Comparison of ENCODE assay signal across 13 mouse cellular contexts in genomic region chr9:35363936-35364335, GRCm38 (mm10). TPM values are rescaled to one million over a fixed set of nuclear protein-coding genes. Genes with fewer than 3 reads are reported as not detected.
DNase-seq lines count a peak whose midpoint lies in the region; ATAC-seq and TF ChIP-seq lines count a peak whose summit lies in the region.
"Had no signal": no experiment of that assay in that cellular context is flagged by ENCODE, and none has a peak within 500 bp of the region (broad histone marks: within the 10 kb centered on the region; RNA-seq: fewer than 3 reads in every experiment).

No protein-coding gene starts in this region.

- TF ChIP-seq CTCF in stomach, postnatal 0 days (IDR thresholded peaks at IDR 0.05; ENCODE audit: low read depth), result no peak

- peaks cover 37 to 45% of the 10 kb centered on the region in 2 experiments for H3K4me1 ChIP-seq in heart, embryonic 14.5 days (ENCODE audit: control insufficient read depth in 2 of 2, insufficient read depth in 2 of 2, low read length in 2 of 2)
- H3K4me1 ChIP-seq in neural tube, embryonic 11.5 days (ENCODE audit: control insufficient read depth, insufficient read depth, low read length), result peaks cover 18% of the 10 kb centered on the region
- peaks cover 22% of the 10 kb centered on the region for H3K4me1 ChIP-seq in neural tube, embryonic 15.5 days
- H3K4me1 ChIP-seq in embryonic facial prominence, embryonic 12.5 days, result peaks cover 60% of the 10 kb centered on the region
- peaks cover 62% of the 10 kb centered on the region for H3K4me1 ChIP-seq in limb, embryonic 15.5 days
- H3K4me1 ChIP-seq in stomach, postnatal 0 days (replicated peaks; ENCODE audit: control insufficient read depth, insufficient read depth), result peaks cover 10% of the 10 kb centered on the region

- peak; percentile 36; the same call in 1 of the 2 replicates for ATAC-seq in heart, embryonic 14.5 days (ENCODE audit: insufficient number of reproducible peaks, insufficient read depth, low FRiP score, low read depth)
- ATAC-seq in neural tube, embryonic 11.5 days (ENCODE audit: insufficient read depth, low FRiP score, low TSS enrichment), result no peak
- ATAC-seq in neural tube, embryonic 15.5 days (ENCODE audit: low FRiP score), result no peak
- ATAC-seq in embryonic facial prominence, embryonic 12.5 days (ENCODE audit: insufficient number of reproducible peaks, insufficient read depth, low FRiP score, low TSS enrichment), result no peak
- ATAC-seq in limb, embryonic 15.5 days (ENCODE audit: insufficient number of reproducible peaks, low FRiP score, low TSS enrichment, low read depth), result no peak
- no peak for ATAC-seq in stomach, postnatal 0 days (ENCODE audit: low FRiP score, low TSS enrichment)
- ATAC-seq: Patski had no signal

- no peaks in the 10 kb centered on the region for H3K27me3 ChIP-seq in heart, embryonic 14.5 days (ENCODE audit: control insufficient read depth, insufficient read depth, low read length)
- H3K27me3 ChIP-seq in neural tube, embryonic 11.5 days (ENCODE audit: control insufficient read depth, insufficient read depth, low read length), result no peaks in the 10 kb centered on the region
- H3K27me3 ChIP-seq in neural tube, embryonic 15.5 days (replicated peaks), result peaks cover 7% of the 10 kb centered on the region; the same call in 1 of the 2 replicates
- H3K27me3 ChIP-seq in embryonic facial prominence, embryonic 12.5 days, result no peaks in the 10 kb centered on the region
- no peaks in the 10 kb centered on the region for H3K27me3 ChIP-seq in limb, embryonic 15.5 days
- H3K27me3 ChIP-seq in stomach, postnatal 0 days (ENCODE audit: control insufficient read depth, insufficient read depth, low read length), result no peaks in the 10 kb centered on the region
- H3K27me3 ChIP-seq: Patski had no signal

- no peaks in the 10 kb centered on the region for H3K9me3 ChIP-seq in heart, embryonic 14.5 days (ENCODE audit: control insufficient read depth, low read length)
- no peaks in the 10 kb centered on the region for H3K9me3 ChIP-seq in neural tube, embryonic 11.5 days (ENCODE audit: control insufficient read depth, low read length)
- H3K9me3 ChIP-seq in neural tube, embryonic 15.5 days (replicated peaks), result no peaks in the 10 kb centered on the region
- H3K9me3 ChIP-seq in embryonic facial prominence, embryonic 12.5 days, result no peaks in the 10 kb centered on the region
- no peaks in the 10 kb centered on the region for H3K9me3 ChIP-seq in limb, embryonic 15.5 days
- no peaks in the 10 kb centered on the region for H3K9me3 ChIP-seq in stomach, postnatal 0 days (ENCODE audit: control insufficient read depth, low read length)

- WGBS in heart, embryonic 14.5 days, result 24% methylated on average over 4 of the region's 4 CpGs
- 41% methylated on average over 4 of the region's 4 CpGs for WGBS in neural tube, embryonic 11.5 days
- WGBS in neural tube, embryonic 15.5 days, result 83% methylated on average over 4 of the region's 4 CpGs
- 66% methylated on average over 4 of the region's 4 CpGs for WGBS in embryonic facial prominence, embryonic 12.5 days
- WGBS in limb, embryonic 15.5 days, result 59% methylated on average over 4 of the region's 4 CpGs
- WGBS in stomach, postnatal 0 days, result 40% methylated on average over 4 of the region's 4 CpGs

- no peak for DNase-seq in heart, adult 8-10 months (ENCODE audit: low spot score)
- DNase-seq in neural tube, embryonic 11.5 days (ENCODE audit: low spot score), result no peak
- no peak for DNase-seq in liver
- no peak for DNase-seq in stomach, postnatal 0 days (ENCODE audit: low spot score)
- DNase-seq: kidney, adult 11 months; lung, postnatal 14 days had no signal

- TF ChIP-seq EP300 in stomach, postnatal 0 days (optimal IDR thresholded peaks at IDR 0.05), result no peak

- 0 out of 2 replicates have a peak overlapping the region, but pooled peaks have one; percentile 9 for H3K9ac ChIP-seq in heart, embryonic 14.5 days (ENCODE audit: low read length)
- H3K9ac ChIP-seq in neural tube, embryonic 11.5 days (ENCODE audit: low read length), result no peak overlapping the region
- no peak overlapping the region for H3K9ac ChIP-seq in neural tube, embryonic 15.5 days (replicated peaks)
- H3K9ac ChIP-seq in embryonic facial prominence, embryonic 12.5 days, result no peak overlapping the region
- no peak overlapping the region for H3K9ac ChIP-seq in limb, embryonic 15.5 days
- no peak overlapping the region for H3K9ac ChIP-seq in stomach, postnatal 0 days (ENCODE audit: low read length)

- no peak overlapping the region for H3K4me2 ChIP-seq in heart, embryonic 14.5 days (ENCODE audit: low read length)
- no peak overlapping the region for H3K4me2 ChIP-seq in neural tube, embryonic 11.5 days (ENCODE audit: low read depth)
- H3K4me2 ChIP-seq in neural tube, embryonic 15.5 days, result no peak overlapping the region
- no peak overlapping the region for H3K4me2 ChIP-seq in embryonic facial prominence, embryonic 12.5 days (replicated peaks)
- no peak overlapping the region for H3K4me2 ChIP-seq in limb, embryonic 15.5 days
- H3K4me2 ChIP-seq in stomach, postnatal 0 days (replicated peaks; ENCODE audit: low read depth), result no peak overlapping the region

- no peak overlapping the region; a peak in 1 of 4 replicates for H3K27ac ChIP-seq in heart, embryonic 14.5 days (replicated peaks in 1 of 2; ENCODE audit: control insufficient read depth in 1 of 2, insufficient read depth in 1 of 2, low read depth in 2 of 2, low read length in 2 of 2)
- H3K27ac ChIP-seq in neural tube, embryonic 11.5 days (ENCODE audit: low read depth, low read length), result 0 out of 2 replicates have a peak overlapping the region, but pooled peaks have one; percentile 34
- H3K27ac ChIP-seq in neural tube, embryonic 15.5 days (replicated peaks), result no peak overlapping the region
- peak overlapping the region; percentile 92 for H3K27ac ChIP-seq in embryonic facial prominence, embryonic 12.5 days
- H3K27ac ChIP-seq in limb, embryonic 15.5 days, result peak overlapping the region; percentile 91
- no peak overlapping the region for H3K27ac ChIP-seq in stomach, postnatal 0 days (replicated peaks)

- no peaks in the 10 kb centered on the region for H3K36me3 ChIP-seq in heart, embryonic 14.5 days (ENCODE audit: control insufficient read depth, insufficient read depth, low read length)
- no peaks in the 10 kb centered on the region for H3K36me3 ChIP-seq in neural tube, embryonic 11.5 days (ENCODE audit: control insufficient read depth, insufficient read depth, low read length)
- H3K36me3 ChIP-seq in neural tube, embryonic 15.5 days, result no peaks in the 10 kb centered on the region
- H3K36me3 ChIP-seq in embryonic facial prominence, embryonic 12.5 days, result no peaks in the 10 kb centered on the region
- H3K36me3 ChIP-seq in limb, embryonic 15.5 days, result no peaks in the 10 kb centered on the region
- H3K36me3 ChIP-seq in stomach, postnatal 0 days (ENCODE audit: control insufficient read depth, insufficient read depth, low read length), result no peaks in the 10 kb centered on the region

- H3K4me3 ChIP-seq in heart, embryonic 14.5 days (ENCODE audit: control insufficient read depth in 1 of 2, insufficient read depth in 1 of 2, low read depth in 1 of 2, low read length in 2 of 2), result no peak overlapping the region
- no peak overlapping the region for H3K4me3 ChIP-seq in neural tube, embryonic 11.5 days (ENCODE audit: low read depth, low read length)
- H3K4me3 ChIP-seq in neural tube, embryonic 15.5 days (replicated peaks), result no peak overlapping the region
- H3K4me3 ChIP-seq in embryonic facial prominence, embryonic 12.5 days, result no peak overlapping the region
- H3K4me3 ChIP-seq in limb, embryonic 15.5 days, result no peak overlapping the region
- H3K4me3 ChIP-seq in stomach, postnatal 0 days (ENCODE audit: low read depth, low read length), result no peak overlapping the region
- H3K4me3 ChIP-seq: erythroblast, embryonic 14.5 days; myocyte had no signal

RNA-seq across cellular contexts. Expression of gene Cdon, which starts 57.0 kb away (rescaled TPM):
- 6.2 and 8.1 TPM in 2 replicates for polyA plus RNA-seq in heart, embryonic 14.5 days (2014; fragmentation: Nextera tagmentation; extraction: Ambion mirVana)
- 10 to 100 TPM in 2 of 4 experiments, 1 to 10 TPM in 2; 8.3 to 11.3 (median 10.3) TPM for total RNA-seq in heart, adult 8-10 months (2022)
- polyA plus RNA-seq in neural tube, embryonic 11.5 days (2014; fragmentation: Nextera tagmentation; extraction: Ambion mirVana), result 8.5 and 11.5 TPM in 2 replicates
- polyA plus RNA-seq in neural tube, embryonic 15.5 days (2015; fragmentation: Nextera tagmentation; extraction: Ambion mirVana), result 3.3 and 3.6 TPM in 2 replicates
- 18.3 and 20.8 TPM in 2 replicates for polyA plus RNA-seq in embryonic facial prominence, embryonic 12.5 days (2016; fragmentation: Nextera tagmentation; extraction: Ambion mirVana)
- polyA plus RNA-seq in limb, embryonic 15.5 days (2015; fragmentation: Nextera tagmentation; extraction: Ambion mirVana), result 28.6 and 35.9 TPM in 2 replicates
- 2.5 and 2.7 TPM in 2 replicates for polyA plus RNA-seq in stomach, postnatal 0 days (2015; fragmentation: Nextera tagmentation; extraction: Ambion mirVana)
- polyA plus RNA-seq: erythroblast, embryonic 14.5 days had no signal

Comparison
In these comparisons a context has a peak if more than half of its experiments do, and no peak if none do; other contexts are left out.
1. H3K27ac ChIP-seq: peak in neural tube, embryonic 11.5 days (single experiment), embryonic facial prominence, embryonic 12.5 days (single experiment) and limb, embryonic 15.5 days (single experiment); none in heart, embryonic 14.5 days (0 of 2), neural tube, embryonic 15.5 days (single experiment) and stomach, postnatal 0 days (single experiment).